Mouse (Mus musculus) kidney, postnatal 4 days (tissue): Measurements from ENCODE around the gene Nln.

Experiments used
- DNase-seq, 2 experiments: peaks; one replicate each; pipeline ENCODE4 v3.0.0; 2021; ENCODE audit warnings: mixed read lengths in 2 of 2

Gene Nln

GRCm38 (mm10) chr13:104095955-104096354, 13.5 kb downstream of the Nln start:
- no peak for DNase-seq

GRCm38 (mm10) chr13:104094531-104095385, 14.7 kb downstream of the Nln start:
- peak in 1 of 2 experiments; percentile 13 for DNase-seq

GRCm38 (mm10) chr13:104091734-104092133, 17.7 kb downstream of the Nln start:
- DNase-seq = no peak

- peak; percentile 61 to 65 for DNase-seq
These were observed 20.0 kb downstream of the Nln start for GRCm38 (mm10) chr13:104089387-104089786.

GRCm38 (mm10) chr13:104084600-104084999, 24.8 kb downstream of the Nln start:
- DNase-seq = no peak

- DNase-seq = no peak
These were observed 26.9 kb downstream of the Nln start for GRCm38 (mm10) chr13:104082504-104082903.

GRCm38 (mm10) chr13:104076993-104077392, 32.4 kb downstream of the Nln start:
- no peak for DNase-seq

- DNase-seq = peak; percentile 72 to 79
These were observed 34.7 kb downstream of the Nln start for GRCm38 (mm10) chr13:104074731-104075130.

GRCm38 (mm10) chr13:104074230-104074629, 35.2 kb downstream of the Nln start:
- no peak for DNase-seq

GRCm38 (mm10) chr13:104072351-104072750, 37.1 kb downstream of the Nln start:
- no peak for DNase-seq

GRCm38 (mm10) chr13:104070703-104071102, 38.7 kb downstream of the Nln start:
- DNase-seq = no peak

- DNase-seq = no peak
These were observed 40.2 kb downstream of the Nln start for GRCm38 (mm10) chr13:104069216-104069615.

- no peak for DNase-seq
These were observed 43.6 kb downstream of the Nln start for GRCm38 (mm10) chr13:104065649-104066347.

- DNase-seq = no peak
These were observed 46.4 kb downstream of the Nln start for GRCm38 (mm10) chr13:104063061-104063460.

- DNase-seq = no peak
These were observed 47.3 kb downstream of the Nln start for GRCm38 (mm10) chr13:104061975-104062750.

- DNase-seq = no peak
These were observed 49.2 kb downstream of the Nln start for GRCm38 (mm10) chr13:104060231-104060630.

GRCm38 (mm10) chr13:104059536-104059935, 49.9 kb downstream of the Nln start:
- DNase-seq = no peak

GRCm38 (mm10) chr13:104058761-104059160, 50.7 kb downstream of the Nln start:
- no peak for DNase-seq

- no peak for DNase-seq
These were observed 57.1 kb downstream of the Nln start for GRCm38 (mm10) chr13:104052271-104052753.

- DNase-seq = peak; percentile 48 to 63
These were observed 60.6 kb downstream of the Nln start for GRCm38 (mm10) chr13:104048835-104049234.

- DNase-seq = no peak
These were observed 64.3 kb downstream of the Nln start for GRCm38 (mm10) chr13:104045108-104045507.

GRCm38 (mm10) chr13:104044332-104044731, 65.1 kb downstream of the Nln start:
- no peak for DNase-seq

- DNase-seq = peak in 1 of 2 experiments; percentile 22
These were observed 66.7 kb downstream of the Nln start for GRCm38 (mm10) chr13:104042738-104043137.
